Mouse (Mus musculus): Measurements from ENCODE around the gene Atp11c. TPM values are rescaled to one million over a fixed set of nuclear protein-coding genes. Genes with fewer than 3 reads are reported as not detected.

Atp11c gene
- polyA plus RNA-seq, 1 experiment: 5.3 TPM

DNA sequence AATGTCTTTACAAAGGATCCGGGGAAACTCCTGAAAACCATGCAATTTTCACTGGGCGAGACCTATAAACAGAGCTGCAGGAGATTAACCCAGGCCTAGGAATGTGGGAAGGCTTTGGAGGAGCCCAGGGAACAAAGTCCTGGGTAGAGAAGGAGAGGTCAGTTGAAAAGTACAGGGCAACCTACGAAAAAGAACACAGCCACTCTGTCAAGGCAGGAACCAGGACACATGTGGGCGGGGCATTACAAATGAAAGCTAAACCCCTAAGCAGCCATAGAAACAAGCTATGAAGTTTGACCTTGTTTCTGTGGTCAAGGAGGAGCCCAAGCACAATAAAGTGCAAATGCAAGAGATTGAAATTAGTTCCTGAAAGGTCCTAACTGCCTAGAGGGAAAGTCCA, 186.8 kb downstream of the Atp11c start:
- no peak for TF ChIP-seq POLR2A (IDR thresholded peaks at IDR 0.05; ENCODE audit: borderline replicate concordance, control insufficient read depth, low read depth, low read length)
- no peak for TF ChIP-seq CTCF (IDR thresholded peaks at IDR 0.05; ENCODE audit: control insufficient read depth, insufficient read depth, low read length)
- WGBS: 81% methylated on average over 4 of the region's 4 CpGs
- Histone ChIP-seq H3K4me1 (ENCODE audit: control insufficient read depth, insufficient read depth, low read length) (no peaks in the 10 kb centered on the region), H3K27ac (ENCODE audit: control insufficient read depth, insufficient read depth, low read depth, low read length, poor library complexity) (no peak overlapping the region), H3K4me3 (replicated peaks; ENCODE audit: control insufficient read depth, low read depth, low read length) (no peak overlapping the region)

DNA sequence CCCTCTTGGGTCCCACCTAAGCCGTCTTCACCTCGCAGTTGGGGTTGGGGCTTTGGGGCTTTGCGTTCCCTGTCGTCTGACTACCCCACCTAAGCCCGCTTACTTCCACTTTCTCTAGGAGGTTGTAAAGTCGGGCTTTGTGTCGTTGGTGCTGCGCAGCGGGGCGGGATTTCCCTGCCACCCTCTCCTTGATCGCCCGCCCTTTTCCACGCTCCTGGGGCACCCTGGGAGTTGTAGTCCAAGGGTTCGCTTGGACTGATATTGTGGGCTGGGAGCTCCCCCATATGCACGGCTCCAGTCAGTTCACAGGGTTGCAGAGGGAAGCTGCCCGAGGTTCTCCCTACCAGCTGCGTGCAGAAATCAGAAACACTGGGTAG, 187.8 kb downstream of the Atp11c start:
- TF ChIP-seq CTCF (IDR thresholded peaks at IDR 0.05; ENCODE audit: control insufficient read depth, insufficient read depth, low read length) (peak; percentile 52), POLR2A (IDR thresholded peaks at IDR 0.05; ENCODE audit: borderline replicate concordance, control insufficient read depth, low read depth, low read length) (peak; percentile 67)
- H3K4me3 ChIP-seq (replicated peaks; ENCODE audit: control insufficient read depth, low read depth, low read length): peak overlapping the region; percentile 76
- H3K4me1 ChIP-seq (ENCODE audit: control insufficient read depth, insufficient read depth, low read length): no peaks in the 10 kb centered on the region
- peak overlapping the region; percentile 99 for H3K27ac ChIP-seq (ENCODE audit: control insufficient read depth, insufficient read depth, low read depth, low read length, poor library complexity)
- WGBS: 13% methylated on average over 17 of the region's 17 CpGs

DNA sequence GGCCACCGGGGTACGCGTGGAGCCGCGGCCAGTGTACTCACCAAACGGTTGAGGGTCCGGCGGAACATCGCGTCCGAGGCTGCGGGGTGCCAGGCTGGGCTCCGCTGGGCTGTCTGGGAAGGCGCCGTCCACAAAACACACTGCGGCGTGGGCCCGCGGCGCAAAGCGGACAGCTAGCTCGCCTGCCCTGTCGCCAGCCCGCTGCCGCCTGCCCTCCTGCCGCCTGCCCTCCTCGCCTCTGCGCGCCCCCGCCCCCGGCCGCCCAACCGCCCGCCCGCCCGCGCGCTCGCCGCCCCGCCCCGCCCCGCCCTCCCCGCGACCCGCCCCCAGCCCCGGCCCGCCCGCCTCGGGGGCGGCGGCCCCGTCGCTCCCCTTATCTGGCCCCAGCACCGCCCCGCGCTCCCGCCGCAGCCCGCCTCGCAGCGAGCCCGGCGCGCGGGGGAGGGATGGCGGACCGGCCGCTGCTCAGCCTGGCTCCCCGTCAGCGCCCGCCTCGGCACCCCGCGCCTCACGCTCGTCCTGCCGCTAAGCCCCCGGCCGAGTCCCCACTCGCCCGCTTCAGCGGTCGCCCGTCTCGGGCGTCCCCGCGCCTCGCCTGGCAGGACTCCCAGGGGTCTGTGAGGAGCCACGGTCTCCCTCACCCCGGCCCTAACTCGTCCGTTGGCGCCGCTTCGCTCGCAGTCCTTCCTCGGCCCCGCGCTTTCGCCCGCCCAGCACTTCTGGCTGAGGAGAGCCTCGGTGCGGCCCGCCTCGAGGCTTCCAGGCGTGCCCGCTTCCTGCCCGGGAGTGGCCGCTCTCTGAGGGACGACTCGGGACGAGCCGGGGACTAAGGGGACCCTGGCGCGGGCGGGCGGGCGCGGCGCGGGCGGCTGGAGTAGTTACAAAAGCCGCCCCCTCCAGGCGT, 188.5 kb downstream of the Atp11c start:
- WGBS: 16% methylated on average over 72 of the region's 126 CpGs
- Histone ChIP-seq H3K4me1 (ENCODE audit: control insufficient read depth, insufficient read depth, low read length) (no peaks in the 10 kb centered on the region), H3K27ac (ENCODE audit: control insufficient read depth, insufficient read depth, low read depth, low read length, poor library complexity) (peak overlapping the region; percentile 99), H3K4me3 (replicated peaks; ENCODE audit: control insufficient read depth, low read depth, low read length) (peak overlapping the region; percentile 76)
- TF ChIP-seq CTCF (IDR thresholded peaks at IDR 0.05; ENCODE audit: control insufficient read depth, insufficient read depth, low read length) (no peak), POLR2A (IDR thresholded peaks at IDR 0.05; ENCODE audit: borderline replicate concordance, control insufficient read depth, low read depth, low read length) (peak; percentile 32; the same call in 1 of the 2 replicates)

DNA sequence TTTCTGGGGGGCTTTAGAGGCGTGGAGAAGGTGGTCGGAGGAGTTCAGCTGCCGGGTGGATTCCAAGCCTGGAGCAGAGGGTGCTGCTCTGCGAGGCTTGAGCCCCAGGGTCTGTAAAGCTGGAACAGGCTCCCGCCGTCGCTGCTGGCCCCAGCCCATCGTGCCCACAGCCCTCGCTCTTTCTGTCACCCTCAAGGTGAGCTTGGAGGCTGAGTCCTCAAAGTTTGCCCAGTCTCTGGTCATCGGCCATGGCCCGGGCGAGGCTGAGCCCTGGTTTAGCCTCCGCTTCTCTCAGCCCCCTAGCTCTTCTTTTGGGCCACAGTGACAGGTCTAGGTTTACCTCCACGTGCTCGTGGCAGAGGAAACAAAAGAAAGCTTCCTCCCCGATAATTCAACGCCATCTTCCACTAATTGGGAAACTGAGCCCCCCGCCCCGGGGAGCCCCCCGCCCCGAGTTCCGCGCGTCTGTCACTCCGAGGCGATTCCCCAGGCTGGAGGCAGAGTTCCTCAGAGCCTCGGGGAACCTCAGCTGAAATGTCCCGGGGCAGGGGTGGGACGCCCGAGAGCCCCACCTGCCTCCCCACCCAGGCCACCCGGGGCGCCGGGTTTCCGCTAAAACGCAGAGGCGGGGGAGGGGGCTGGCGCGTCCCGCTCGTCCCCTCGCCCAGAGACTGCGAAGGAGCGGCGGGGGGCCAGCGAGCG, 189.3 kb downstream of the Atp11c start:
- TF ChIP-seq CTCF (IDR thresholded peaks at IDR 0.05; ENCODE audit: control insufficient read depth, insufficient read depth, low read length): no peak
- no peak for TF ChIP-seq POLR2A (IDR thresholded peaks at IDR 0.05; ENCODE audit: borderline replicate concordance, control insufficient read depth, low read depth, low read length)
- Histone ChIP-seq H3K4me1 (ENCODE audit: control insufficient read depth, insufficient read depth, low read length) (no peaks in the 10 kb centered on the region), H3K27ac (ENCODE audit: control insufficient read depth, insufficient read depth, low read depth, low read length, poor library complexity) (peak overlapping the region; percentile 47; the same call in 1 of the 2 replicates), H3K4me3 (replicated peaks; ENCODE audit: control insufficient read depth, low read depth, low read length) (peak overlapping the region; percentile 69)
- WGBS: 11% methylated on average over 46 of the region's 46 CpGs

DNA sequence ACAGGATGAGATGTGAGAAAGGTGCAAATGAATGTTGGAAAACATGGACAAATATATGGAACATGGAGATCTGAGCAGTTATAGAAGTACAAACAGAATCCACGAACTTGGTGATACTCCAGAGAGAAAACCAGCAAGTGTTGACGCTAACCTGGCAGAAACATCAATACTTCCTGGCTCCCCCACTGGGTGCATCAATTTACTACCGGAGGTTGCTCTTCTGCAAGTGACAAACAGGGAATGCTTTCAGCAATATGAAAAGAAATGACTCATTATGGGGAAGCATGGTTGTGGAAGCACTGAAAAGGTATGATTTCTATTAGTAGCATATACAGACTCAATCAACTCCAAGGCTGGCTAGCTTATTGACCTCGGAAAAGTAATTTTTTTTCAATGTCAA, 198.2 kb downstream of the Atp11c start:
- TF ChIP-seq POLR2A (IDR thresholded peaks at IDR 0.05; ENCODE audit: borderline replicate concordance, control insufficient read depth, low read depth, low read length) (no peak), CTCF (IDR thresholded peaks at IDR 0.05; ENCODE audit: control insufficient read depth, insufficient read depth, low read length) (no peak)
- Histone ChIP-seq H3K4me3 (replicated peaks; ENCODE audit: control insufficient read depth, low read depth, low read length) (no peak overlapping the region), H3K27ac (ENCODE audit: control insufficient read depth, insufficient read depth, low read depth, low read length, poor library complexity) (no peak overlapping the region), H3K4me1 (ENCODE audit: control insufficient read depth, insufficient read depth, low read length) (no peaks in the 10 kb centered on the region)
- 80% methylated on average over 4 of the region's 4 CpGs for WGBS

DNA sequence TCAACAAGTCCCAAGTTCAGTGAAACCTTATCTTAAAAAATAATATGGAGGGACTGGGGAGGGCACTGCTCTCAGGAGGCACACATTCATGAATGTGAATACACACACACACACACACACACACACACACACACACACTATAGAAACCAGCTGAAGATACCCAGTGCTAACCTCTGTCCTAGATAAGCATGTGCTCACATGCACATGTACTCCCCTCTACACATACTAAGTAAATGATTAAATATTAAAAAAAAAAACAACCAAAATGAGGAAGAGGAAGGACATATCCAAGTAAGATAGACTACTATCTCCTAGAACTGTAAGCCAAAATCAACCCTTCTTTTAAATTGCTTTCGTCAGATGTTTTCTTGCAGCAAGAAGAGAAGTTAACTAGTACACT, 205.6 kb downstream of the Atp11c start:
- Histone ChIP-seq H3K4me3 (replicated peaks; ENCODE audit: control insufficient read depth, low read depth, low read length) (no peak overlapping the region), H3K27ac (ENCODE audit: control insufficient read depth, insufficient read depth, low read depth, low read length, poor library complexity) (no peak overlapping the region), H3K4me1 (ENCODE audit: control insufficient read depth, insufficient read depth, low read length) (no peaks in the 10 kb centered on the region)
- TF ChIP-seq CTCF (IDR thresholded peaks at IDR 0.05; ENCODE audit: control insufficient read depth, insufficient read depth, low read length) (no peak), POLR2A (IDR thresholded peaks at IDR 0.05; ENCODE audit: borderline replicate concordance, control insufficient read depth, low read depth, low read length) (no peak)
- WGBS: 55% methylated on average over 1 of the region's 1 CpGs

DNA sequence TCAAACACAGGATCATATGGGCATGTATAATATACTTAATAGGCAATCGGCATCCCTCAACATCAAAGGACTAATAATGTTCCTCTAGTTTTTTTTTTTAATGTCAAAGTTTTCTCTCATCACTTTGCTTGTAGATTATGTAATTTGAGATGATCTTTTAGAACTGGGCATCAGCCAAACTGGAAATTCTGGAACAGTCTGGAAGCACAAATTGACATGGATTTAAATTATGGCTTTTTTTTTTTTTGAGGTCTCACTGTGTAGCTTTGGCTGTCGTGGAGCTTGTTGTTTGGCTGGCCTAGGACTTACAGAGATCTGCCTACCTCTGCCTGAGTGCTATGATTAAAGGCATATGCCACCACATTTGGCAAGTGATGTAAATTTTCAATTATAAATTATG, 210.8 kb downstream of the Atp11c start:
- 78% methylated on average over 2 of the region's 2 CpGs for WGBS
- TF ChIP-seq POLR2A (IDR thresholded peaks at IDR 0.05; ENCODE audit: borderline replicate concordance, control insufficient read depth, low read depth, low read length) (no peak), CTCF (IDR thresholded peaks at IDR 0.05; ENCODE audit: control insufficient read depth, insufficient read depth, low read length) (no peak)
- Histone ChIP-seq H3K4me1 (ENCODE audit: control insufficient read depth, insufficient read depth, low read length) (no peaks in the 10 kb centered on the region), H3K27ac (ENCODE audit: control insufficient read depth, insufficient read depth, low read depth, low read length, poor library complexity) (no peak overlapping the region), H3K4me3 (replicated peaks; ENCODE audit: control insufficient read depth, low read depth, low read length) (no peak overlapping the region)

DNA sequence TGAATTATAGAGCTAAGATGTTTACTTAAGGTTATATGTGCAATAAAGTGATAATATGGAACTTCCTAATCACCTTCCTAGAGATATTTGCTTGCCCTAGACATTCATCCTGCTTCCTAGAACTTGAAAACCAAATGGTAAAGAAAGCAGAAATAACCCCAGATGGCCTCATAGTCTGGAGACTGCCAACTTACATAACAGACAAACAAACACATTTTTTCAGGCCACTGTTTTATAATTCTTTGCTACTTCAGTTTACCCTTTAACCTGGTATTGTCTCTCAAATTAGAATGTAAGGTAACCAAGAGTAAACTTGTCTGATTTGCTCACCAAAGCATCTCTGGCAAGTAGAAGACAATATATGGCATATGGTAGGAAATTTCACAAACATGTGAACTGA, 212.1 kb downstream of the Atp11c start:
- no peak for TF ChIP-seq CTCF (IDR thresholded peaks at IDR 0.05; ENCODE audit: control insufficient read depth, insufficient read depth, low read length)
- no peak for TF ChIP-seq POLR2A (IDR thresholded peaks at IDR 0.05; ENCODE audit: borderline replicate concordance, control insufficient read depth, low read depth, low read length)
- H3K27ac ChIP-seq (ENCODE audit: control insufficient read depth, insufficient read depth, low read depth, low read length, poor library complexity): no peak overlapping the region
- no peak overlapping the region for H3K4me3 ChIP-seq (replicated peaks; ENCODE audit: control insufficient read depth, low read depth, low read length)

More for the DNA sequence above, 212.1 kb downstream of the Atp11c start:
- no peaks in the 10 kb centered on the region for H3K4me1 ChIP-seq (ENCODE audit: control insufficient read depth, insufficient read depth, low read length)
